ENCODE assay signal across 8 mouse cellular contexts in the genomic region with DNA sequence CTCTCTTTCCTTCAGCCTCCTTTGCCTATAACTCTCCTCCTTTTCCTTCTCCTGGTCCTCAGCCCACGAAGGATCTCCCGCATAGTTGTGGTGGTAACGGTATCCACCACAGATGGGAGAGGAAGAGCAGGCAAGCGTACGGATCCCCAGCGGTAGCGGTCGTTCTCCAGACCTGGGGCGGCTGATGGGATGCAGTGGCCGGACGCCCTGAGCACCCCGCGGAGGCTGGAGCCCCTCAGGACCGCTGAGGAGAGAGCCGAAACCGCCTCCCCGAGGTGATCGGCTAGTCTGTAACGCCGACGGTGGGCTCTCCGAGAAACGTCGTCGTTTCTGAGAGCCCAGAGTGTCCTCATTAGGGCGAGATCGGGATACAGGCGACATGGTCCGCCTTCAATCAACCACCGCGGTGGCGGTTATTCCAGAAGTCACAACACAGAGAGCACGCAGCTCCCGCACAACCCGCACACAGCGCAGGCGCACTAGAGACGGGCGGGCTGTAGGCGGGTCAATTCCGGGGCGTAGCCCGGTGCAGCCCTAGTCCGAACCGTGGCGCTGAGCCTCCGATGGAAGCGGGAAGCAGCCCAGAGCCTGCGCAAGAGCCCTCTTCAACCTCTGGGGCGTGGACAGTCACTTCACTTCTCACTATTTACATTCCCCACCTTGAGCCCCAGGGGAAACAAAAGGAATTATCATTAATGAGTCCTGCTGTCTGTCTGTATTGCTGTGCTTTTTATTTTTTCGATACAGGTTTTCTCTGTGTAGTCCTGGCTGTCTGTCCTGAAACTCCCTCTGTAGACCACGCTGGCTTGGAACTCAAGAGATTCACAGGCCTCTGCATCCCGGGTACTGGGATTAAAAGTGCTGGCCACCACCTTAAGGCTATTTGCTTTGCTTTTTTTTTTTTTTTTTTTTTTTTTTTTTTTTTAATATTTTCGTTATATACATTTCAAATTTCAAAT. TPM values are rescaled to one million over a fixed set of nuclear protein-coding genes. Genes with fewer than 3 reads are reported as not detected.
DNase-seq lines count a peak whose midpoint lies in the region; ATAC-seq and TF ChIP-seq lines count a peak whose summit lies in the region.

TSS of gene Nkapl (minus strand) at position 449 of the 959 bp plus-strand sequence.

- peaks cover 19% of the 10 kb centered on the region for H3K4me1 ChIP-seq in E14TG2a.4 (replicated peaks; ENCODE audit: low read depth, low read length)
- H3K4me1 ChIP-seq in forebrain, embryonic 13.5 days = 0 out of 2 replicates have a peak, but pooled peaks cover 3% of the 10 kb centered on the region
- peaks cover 12% of the 10 kb centered on the region for H3K4me1 ChIP-seq in liver, embryonic 16.5 days (ENCODE audit: control insufficient read depth, low read depth, low read length)
- H3K4me1 ChIP-seq in neural tube, embryonic 12.5 days = no peaks in the 10 kb centered on the region
- H3K4me1 ChIP-seq in stomach, postnatal 0 days (replicated peaks; ENCODE audit: control insufficient read depth, insufficient read depth) = no peaks in the 10 kb centered on the region

- H3K36me3 ChIP-seq in E14TG2a.4 (ENCODE audit: insufficient read depth, low read length) = no peaks in the 10 kb centered on the region
- H3K36me3 ChIP-seq in forebrain, embryonic 13.5 days (ENCODE audit: poor library complexity, severe bottlenecking) = no peaks in the 10 kb centered on the region
- no peaks in the 10 kb centered on the region for H3K36me3 ChIP-seq in liver, embryonic 16.5 days (ENCODE audit: control insufficient read depth, insufficient read depth)
- H3K36me3 ChIP-seq in neural tube, embryonic 12.5 days = no peaks in the 10 kb centered on the region
- no peaks in the 10 kb centered on the region for H3K36me3 ChIP-seq in stomach, postnatal 0 days (ENCODE audit: control insufficient read depth, insufficient read depth, low read length)

- no peak for TF ChIP-seq EP300 in stomach, postnatal 0 days (optimal IDR thresholded peaks at IDR 0.05)

- intact Hi-C loops in heart, postnatal 10 days (cut with DNase I) = loop anchor here (5.0 kb wide), 1 partner anchor 39 kb away; no protein-coding TSS in a partner anchor

- H3K9ac ChIP-seq in forebrain, embryonic 13.5 days = peak within 1 kb of the TSS; percentile 74
- peak within 1 kb of the TSS; percentile 84 for H3K9ac ChIP-seq in liver, embryonic 16.5 days (ENCODE audit: low read depth, low read length)
- H3K9ac ChIP-seq in neural tube, embryonic 12.5 days = peak within 1 kb of the TSS; percentile 69
- H3K9ac ChIP-seq in stomach, postnatal 0 days (ENCODE audit: low read length) = peak within 1 kb of the TSS; percentile 68

- under 1% methylated on average over 53 of the region's 54 CpGs for WGBS in forebrain, embryonic 13.5 days
- 1% methylated on average over 54 of the region's 54 CpGs for WGBS in large intestine, adult 2 months
- WGBS in liver, embryonic 16.5 days (ENCODE audit: insufficient replicate concordance) = 1% methylated on average over 54 of the region's 54 CpGs
- under 1% methylated on average over 54 of the region's 54 CpGs for WGBS in neural tube, embryonic 12.5 days
- WGBS in stomach, postnatal 0 days = 2% methylated on average over 54 of the region's 54 CpGs

- H3K9me3 ChIP-seq in E14TG2a.4 (ENCODE audit: low read length) = no peaks in the 10 kb centered on the region
- no peaks in the 10 kb centered on the region for H3K9me3 ChIP-seq in forebrain, embryonic 13.5 days (replicated peaks)
- H3K9me3 ChIP-seq in liver, embryonic 16.5 days (replicated peaks; ENCODE audit: control insufficient read depth, low read length) = no peaks in the 10 kb centered on the region
- H3K9me3 ChIP-seq in neural tube, embryonic 12.5 days = no peaks in the 10 kb centered on the region
- no peaks in the 10 kb centered on the region for H3K9me3 ChIP-seq in stomach, postnatal 0 days (ENCODE audit: control insufficient read depth, low read length)

- H3K27ac ChIP-seq in forebrain, embryonic 13.5 days = no peak within 1 kb of the TSS; the same call in 1 of the 2 replicates
- peak within 1 kb of the TSS; percentile 66 for H3K27ac ChIP-seq in liver, embryonic 16.5 days (ENCODE audit: low read length)
- H3K27ac ChIP-seq in neural tube, embryonic 12.5 days = no peak within 1 kb of the TSS
- peak within 1 kb of the TSS; percentile 49; the same call in 1 of the 2 replicates for H3K27ac ChIP-seq in stomach, postnatal 0 days (replicated peaks)

- H3K27me3 ChIP-seq in E14TG2a.4 (ENCODE audit: insufficient read depth, low read length) = peaks cover 62% of the 10 kb centered on the region
- peaks cover 17% of the 10 kb centered on the region for H3K27me3 ChIP-seq in forebrain, embryonic 13.5 days
- peaks cover 3% of the 10 kb centered on the region; the same call in 1 of the 2 replicates for H3K27me3 ChIP-seq in liver, embryonic 16.5 days (ENCODE audit: control insufficient read depth, insufficient read depth, low read depth, low read length)
- no peaks in the 10 kb centered on the region for H3K27me3 ChIP-seq in neural tube, embryonic 12.5 days (replicated peaks)
- no peaks in the 10 kb centered on the region for H3K27me3 ChIP-seq in stomach, postnatal 0 days (ENCODE audit: control insufficient read depth, insufficient read depth, low read length)

- ATAC-seq in cerebellum, adult (ENCODE audit: insufficient number of reproducible peaks, low FRiP score, low TSS enrichment) = peak; percentile 100
- ATAC-seq in forebrain, embryonic 13.5 days = peak; percentile 99
- peak; percentile 100 for ATAC-seq in liver, embryonic 16.5 days (ENCODE audit: low read depth)
- ATAC-seq in neural tube, embryonic 12.5 days (ENCODE audit: low FRiP score, low read depth) = peak; percentile 99
- ATAC-seq in stomach, postnatal 0 days (ENCODE audit: low FRiP score, low TSS enrichment) = peak; percentile 98

- peak within 1 kb of the TSS; percentile 78 for H3K4me2 ChIP-seq in forebrain, embryonic 13.5 days
- peak within 1 kb of the TSS; percentile 99 for H3K4me2 ChIP-seq in liver, embryonic 16.5 days (ENCODE audit: low read depth, low read length)
- H3K4me2 ChIP-seq in neural tube, embryonic 12.5 days (replicated peaks) = peak within 1 kb of the TSS; percentile 88
- peak within 1 kb of the TSS; percentile 94 for H3K4me2 ChIP-seq in stomach, postnatal 0 days (replicated peaks; ENCODE audit: low read depth)

- peak within 1 kb of the TSS; percentile 86 for H3K4me3 ChIP-seq in E14TG2a.4 (replicated peaks; ENCODE audit: low read length)
- peak within 1 kb of the TSS; percentile 58 for H3K4me3 ChIP-seq in forebrain, embryonic 13.5 days
- H3K4me3 ChIP-seq in liver, embryonic 16.5 days (ENCODE audit: low read depth, low read length) = peak within 1 kb of the TSS; percentile 80
- peak within 1 kb of the TSS; percentile 52 for H3K4me3 ChIP-seq in neural tube, embryonic 12.5 days
- peak within 1 kb of the TSS; percentile 66 for H3K4me3 ChIP-seq in stomach, postnatal 0 days (ENCODE audit: low read depth, low read length)

- DNase-seq in heart, postnatal 10 days = peak; percentile 84 to 86
- DNase-seq in large intestine, adult 2 months (ENCODE audit: low read depth, low spot score) = peak; percentile 59
- DNase-seq in stomach, postnatal 0 days (ENCODE audit: low spot score) = peak; percentile 91

- no peak for TF ChIP-seq CTCF in E14TG2a.4 (conservative IDR thresholded peaks at IDR 0.05; ENCODE audit: low read length)
- TF ChIP-seq CTCF in stomach, postnatal 0 days (IDR thresholded peaks at IDR 0.05; ENCODE audit: low read depth) = no peak

RNA-seq across cellular contexts. Expression of gene Nkapl, which starts in this region (rescaled TPM):
- 2.9 and 3.5 TPM in 2 replicates for polyA plus RNA-seq in forebrain, embryonic 13.5 days (2015; fragmentation: Nextera tagmentation; extraction: Ambion mirVana)
- under 1 TPM; 0.57 to 0.77 TPM for total RNA-seq in heart, postnatal 10 days (2021)
- polyA plus RNA-seq in large intestine, adult 2 months (2012; rRNA removed) = 0.10 TPM in 1 of 2 replicates, not detected in the other
- 0.79 and 1.0 TPM in 2 replicates for polyA plus RNA-seq in liver, embryonic 16.5 days (2015; fragmentation: Nextera tagmentation; extraction: Ambion mirVana)
- 2.2 and 2.5 TPM in 2 replicates for polyA plus RNA-seq in neural tube, embryonic 12.5 days (2016; fragmentation: Nextera tagmentation; extraction: Ambion mirVana)
- 2.4 and 2.7 TPM in 2 replicates for polyA plus RNA-seq in stomach, postnatal 0 days (2015; fragmentation: Nextera tagmentation; extraction: Ambion mirVana)

Comparison
In these comparisons a context has a peak if more than half of its experiments do, and no peak if none do; other contexts are left out.
1. Peak in DNase-seq in heart, postnatal 10 days; RNA of the gene not detected or under 1 TPM.
2. Peak in DNase-seq in large intestine, adult 2 months; RNA of the gene not detected or under 1 TPM.
3. H3K27ac ChIP-seq: peak in liver, embryonic 16.5 days (single experiment) and stomach, postnatal 0 days (single experiment); none in forebrain, embryonic 13.5 days (single experiment) and neural tube, embryonic 12.5 days (single experiment).
4. Peak in every context shown above with its lines, with median percentiles within 50 percentile points of each other: H3K4me3 ChIP-seq, ATAC-seq, H3K4me2 ChIP-seq, H3K9ac ChIP-seq and DNase-seq.